Mouse (Mus musculus): ENCODE results near the gene Aurkaip1. TPM values are rescaled to one million over a fixed set of nuclear protein-coding genes. Genes with fewer than 3 reads are reported as not detected.
"Not testable (repeated sequence)": the region's sequence is repeated elsewhere in the genome, so short reads cannot be mapped to it uniquely, and the experiment has no call there.

Gene Aurkaip1
- polyA plus RNA-seq (2014; fragmentation: Nextera tagmentation; extraction: Ambion mirVana): 118 and 129 TPM in 2 replicates

DNA sequence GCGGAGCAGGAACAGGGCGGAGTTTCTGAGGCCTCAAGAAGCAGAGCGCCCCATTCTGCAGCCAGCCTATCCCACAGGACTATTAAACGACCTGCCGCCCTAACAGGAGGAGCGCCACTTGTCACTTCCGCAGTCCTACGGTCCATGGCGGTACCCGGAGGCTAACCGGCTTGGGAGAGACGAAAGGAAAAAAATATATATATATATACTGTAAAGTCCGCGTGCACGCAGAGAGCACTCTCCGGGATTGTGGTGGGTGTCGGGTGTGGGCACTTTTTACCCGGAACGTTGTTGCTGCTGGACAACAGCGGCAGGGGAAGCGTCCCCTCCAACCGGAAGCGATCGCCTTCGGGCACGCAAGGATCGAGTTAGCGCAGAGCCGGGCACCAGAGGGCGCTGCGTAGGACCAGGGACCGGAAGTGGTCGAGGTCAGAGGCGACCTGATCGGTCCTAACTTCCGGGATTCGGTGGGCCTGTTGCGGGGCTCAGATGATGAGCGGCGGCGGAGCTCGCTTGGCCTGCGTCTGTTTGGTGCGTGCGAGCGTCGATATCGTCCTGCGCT, at the start of gene Aurkaip1:
Aurkaip1 (plus strand) TSS at position 68 of the 562 bp plus-strand sequence.
- H3K4me3 ChIP-seq (replicated peaks; ENCODE audit: low read depth, low read length): peak within 1 kb of the TSS; percentile 76
- peaks cover 9% of the 10 kb centered on the region for H3K4me1 ChIP-seq (ENCODE audit: control insufficient read depth, insufficient read depth, low read length)
- H3K9ac ChIP-seq (replicated peaks; ENCODE audit: low read length): peak within 1 kb of the TSS; percentile 82

GRCm38 (mm10) chr4:155783486-155784080, 47.5 kb upstream of the Aurkaip1 start:
- 38% methylated on average over 16 of the region's 16 CpGs for WGBS
- DNase-seq: peak; percentile 39

More for the DNA sequence above, at the start of gene Aurkaip1:
- peak within 1 kb of the TSS; percentile 84 for H3K27ac ChIP-seq (replicated peaks; ENCODE audit: low read depth, low read length)
- no peaks in the 10 kb centered on the region for H3K9me3 ChIP-seq (ENCODE audit: control insufficient read depth, low read length)
- H3K4me2 ChIP-seq (ENCODE audit: low read length): peak within 1 kb of the TSS; percentile 99
- under 1% methylated on average over 49 of the region's 49 CpGs for WGBS
- peak; percentile 98 for DNase-seq
- H3K27me3 ChIP-seq (ENCODE audit: control insufficient read depth, insufficient read depth, low read length): no peaks in the 10 kb centered on the region
- peak; percentile 91 for ATAC-seq (ENCODE audit: low FRiP score, low TSS enrichment)
- peaks cover 25% of the 10 kb centered on the region for H3K36me3 ChIP-seq (ENCODE audit: control insufficient read depth, insufficient read depth, low read length)

DNA sequence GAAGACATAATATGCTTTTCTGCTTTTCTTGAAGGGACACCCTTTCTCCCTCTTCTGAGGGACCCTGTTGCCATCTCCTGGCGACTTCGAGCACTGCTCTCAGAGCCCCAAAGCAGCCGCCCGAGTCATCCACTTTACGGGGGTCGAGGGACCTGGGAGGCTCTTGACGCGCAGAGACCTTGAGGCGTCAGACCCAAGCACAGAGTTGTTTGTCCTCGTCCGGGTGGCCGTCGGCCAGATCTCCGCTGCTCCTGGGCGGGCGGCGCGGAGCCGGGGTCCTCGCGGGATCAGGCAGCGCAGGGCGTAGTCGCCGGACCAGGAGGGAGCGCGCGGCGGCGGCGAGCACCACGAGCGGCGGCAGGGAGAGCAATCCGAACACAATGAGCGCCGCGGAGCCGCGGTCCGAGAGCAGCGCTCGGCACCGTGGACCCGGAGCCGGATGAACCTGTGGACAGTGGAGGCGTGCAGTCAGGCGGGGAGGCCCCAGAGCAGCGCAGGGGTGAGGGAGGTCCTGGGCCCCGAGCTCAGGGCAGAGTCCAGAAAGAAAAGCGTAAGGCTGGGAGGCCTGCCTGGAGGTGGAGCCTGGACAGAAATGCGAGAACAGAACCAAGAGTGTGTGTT, 46.9 kb upstream of the Aurkaip1 start:
- DNase-seq (peak; percentile 90), ATAC-seq (ENCODE audit: low FRiP score, low TSS enrichment) (peak; percentile 86)
- H3K9me3 ChIP-seq (ENCODE audit: control insufficient read depth, low read length): no peaks in the 10 kb centered on the region
- peak overlapping the region; percentile 69 for H3K4me2 ChIP-seq (ENCODE audit: low read length)
- under 1% methylated on average over 52 of the region's 52 CpGs for WGBS
- H3K4me3 ChIP-seq (replicated peaks; ENCODE audit: low read depth, low read length): peak overlapping the region; percentile 61
- peak overlapping the region; percentile 92 for H3K27ac ChIP-seq (replicated peaks; ENCODE audit: low read depth, low read length)
- H3K4me1 ChIP-seq (ENCODE audit: control insufficient read depth, insufficient read depth, low read length): no peaks in the 10 kb centered on the region; the same call in 1 of the 2 replicates
- no peaks in the 10 kb centered on the region for H3K36me3 ChIP-seq (ENCODE audit: control insufficient read depth, insufficient read depth, low read length)
- peak overlapping the region; percentile 82 for H3K9ac ChIP-seq (replicated peaks; ENCODE audit: low read length)
- no peaks in the 10 kb centered on the region for H3K27me3 ChIP-seq (ENCODE audit: control insufficient read depth, insufficient read depth, low read length)

More at GRCm38 (mm10) chr4:155783486-155784080, 47.5 kb upstream of the Aurkaip1 start:
- no peak; the same call in 1 of the 2 replicates for ATAC-seq (ENCODE audit: low FRiP score, low TSS enrichment)
- peak overlapping the region; percentile 92 for H3K27ac ChIP-seq (replicated peaks; ENCODE audit: low read depth, low read length)
- peak overlapping the region; percentile 82 for H3K9ac ChIP-seq (replicated peaks; ENCODE audit: low read length)
- H3K4me3 ChIP-seq (replicated peaks; ENCODE audit: low read depth, low read length): peak overlapping the region; percentile 61
- no peaks in the 10 kb centered on the region for H3K27me3 ChIP-seq (ENCODE audit: control insufficient read depth, insufficient read depth, low read length)
- H3K9me3 ChIP-seq (ENCODE audit: control insufficient read depth, low read length): no peaks in the 10 kb centered on the region
- H3K36me3 ChIP-seq (ENCODE audit: control insufficient read depth, insufficient read depth, low read length): no peaks in the 10 kb centered on the region
- no peaks in the 10 kb centered on the region; the same call in 1 of the 2 replicates for H3K4me1 ChIP-seq (ENCODE audit: control insufficient read depth, insufficient read depth, low read length)
- H3K4me2 ChIP-seq (ENCODE audit: low read length): peak overlapping the region; percentile 69

GRCm38 (mm10) chr4:155785246-155785645, 45.8 kb upstream of the Aurkaip1 start:
- Histone ChIP-seq H3K4me2 (ENCODE audit: low read length) (no peak overlapping the region), H3K27me3 (ENCODE audit: control insufficient read depth, insufficient read depth, low read length) (no peaks in the 10 kb centered on the region), H3K36me3 (ENCODE audit: control insufficient read depth, insufficient read depth, low read length) (no peaks in the 10 kb centered on the region), H3K9ac (replicated peaks; ENCODE audit: low read length) (no peak overlapping the region), H3K4me3 (replicated peaks; ENCODE audit: low read depth, low read length) (no peak overlapping the region), H3K4me1 (ENCODE audit: control insufficient read depth, insufficient read depth, low read length) (no peaks in the 10 kb centered on the region; the same call in 1 of the 2 replicates), H3K27ac (replicated peaks; ENCODE audit: low read depth, low read length) (peak overlapping the region; percentile 20; the same call in 1 of the 2 replicates), H3K9me3 (ENCODE audit: control insufficient read depth, low read length) (no peaks in the 10 kb centered on the region)
- ATAC-seq (ENCODE audit: low FRiP score, low TSS enrichment) (no peak), DNase-seq (no peak)
- 78% methylated on average over 10 of the region's 10 CpGs for WGBS

- WGBS: 69% methylated on average over 5 of the region's 5 CpGs
- Histone ChIP-seq H3K36me3 (ENCODE audit: control insufficient read depth, insufficient read depth, low read length) (no peaks in the 10 kb centered on the region), H3K9me3 (ENCODE audit: control insufficient read depth, low read length) (no peaks in the 10 kb centered on the region), H3K4me2 (ENCODE audit: low read length) (peak within 1 kb of the TSS; percentile 69), H3K4me3 (replicated peaks; ENCODE audit: low read depth, low read length) (peak within 1 kb of the TSS; percentile 61), H3K27ac (replicated peaks; ENCODE audit: low read depth, low read length) (peak within 1 kb of the TSS; percentile 20; the same call in 1 of the 2 replicates), H3K9ac (replicated peaks; ENCODE audit: low read length) (peak within 1 kb of the TSS; percentile 82; the same call in 1 of the 2 replicates), H3K4me1 (ENCODE audit: control insufficient read depth, insufficient read depth, low read length) (no peaks in the 10 kb centered on the region; the same call in 1 of the 2 replicates), H3K27me3 (ENCODE audit: control insufficient read depth, insufficient read depth, low read length) (no peaks in the 10 kb centered on the region)
- ATAC-seq (ENCODE audit: low FRiP score, low TSS enrichment) (no peak), DNase-seq (no peak)
Observed at GRCm38 (mm10) chr4:155785819-155786218, 45.3 kb upstream of the Aurkaip1 start, which contains the start of gene Tmem88b. Gene Tmem88b, minus strand, starts transcription at chr4:155785874.

GRCm38 (mm10) chr4:155788300-155788699, 42.8 kb upstream of the Aurkaip1 start:
- Histone ChIP-seq H3K4me2 (ENCODE audit: low read length) (no peak overlapping the region), H3K4me3 (replicated peaks; ENCODE audit: low read depth, low read length) (no peak overlapping the region), H3K27me3 (ENCODE audit: control insufficient read depth, insufficient read depth, low read length) (no peaks in the 10 kb centered on the region), H3K9ac (replicated peaks; ENCODE audit: low read length) (no peak overlapping the region), H3K9me3 (ENCODE audit: control insufficient read depth, low read length) (no peaks in the 10 kb centered on the region), H3K36me3 (ENCODE audit: control insufficient read depth, insufficient read depth, low read length) (no peaks in the 10 kb centered on the region), H3K4me1 (ENCODE audit: control insufficient read depth, insufficient read depth, low read length) (no peaks in the 10 kb centered on the region; the same call in 1 of the 2 replicates), H3K27ac (replicated peaks; ENCODE audit: low read depth, low read length) (no peak overlapping the region)
- ATAC-seq (ENCODE audit: low FRiP score, low TSS enrichment) (no peak), DNase-seq (no peak)
- WGBS: 78% methylated on average over 3 of the region's 3 CpGs

DNA sequence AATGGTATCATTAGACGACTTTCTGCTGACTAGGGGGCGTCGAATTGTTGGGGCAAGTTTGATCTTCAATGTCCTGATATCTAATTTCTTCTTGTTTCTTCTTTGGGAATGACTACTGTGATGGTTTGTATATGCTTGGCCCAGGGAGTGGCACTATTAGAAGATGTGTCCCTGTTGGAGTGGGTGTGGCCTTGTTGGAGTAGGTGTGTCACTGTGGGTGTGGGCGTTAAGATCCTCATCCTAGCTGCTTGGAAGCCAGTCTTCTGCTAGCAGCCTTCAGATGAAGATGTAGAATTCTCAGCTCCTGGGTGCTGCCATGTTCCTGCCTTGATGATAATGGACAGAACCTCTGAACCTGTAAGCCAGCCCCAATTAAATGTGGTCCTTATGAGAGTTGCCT, 42.2 kb upstream of the Aurkaip1 start:
- not testable (repeated sequence) for H3K4me3 ChIP-seq (replicated peaks; ENCODE audit: low read depth, low read length); H3K27ac ChIP-seq (replicated peaks; ENCODE audit: low read depth, low read length); H3K36me3 ChIP-seq (ENCODE audit: control insufficient read depth, insufficient read depth, low read length); H3K4me1 ChIP-seq (ENCODE audit: control insufficient read depth, insufficient read depth, low read length); H3K27me3 ChIP-seq (ENCODE audit: control insufficient read depth, insufficient read depth, low read length); H3K9ac ChIP-seq (replicated peaks; ENCODE audit: low read length); H3K9me3 ChIP-seq (ENCODE audit: control insufficient read depth, low read length); ATAC-seq (ENCODE audit: low FRiP score, low TSS enrichment); DNase-seq; H3K4me2 ChIP-seq (ENCODE audit: low read length)
- WGBS: 87% methylated on average over 4 of the region's 4 CpGs

GRCm38 (mm10) chr4:155790021-155790489, 41.0 kb upstream of the Aurkaip1 start, which contains the start of gene Ankrd65:
Gene Ankrd65, plus strand, starts transcription at chr4:155790439.
- ATAC-seq (ENCODE audit: low FRiP score, low TSS enrichment): no peak
- no peak for DNase-seq
- H3K27me3 ChIP-seq (ENCODE audit: control insufficient read depth, insufficient read depth, low read length): no peaks in the 10 kb centered on the region
- 77% methylated on average over 3 of the region's 3 CpGs for WGBS
- H3K4me2 ChIP-seq (ENCODE audit: low read length): no peak within 1 kb of the TSS
- no peak within 1 kb of the TSS for H3K4me3 ChIP-seq (replicated peaks; ENCODE audit: low read depth, low read length)
- H3K27ac ChIP-seq (replicated peaks; ENCODE audit: low read depth, low read length): no peak within 1 kb of the TSS
- H3K36me3 ChIP-seq (ENCODE audit: control insufficient read depth, insufficient read depth, low read length): no peaks in the 10 kb centered on the region
- H3K9me3 ChIP-seq (ENCODE audit: control insufficient read depth, low read length): no peaks in the 10 kb centered on the region
- H3K9ac ChIP-seq (replicated peaks; ENCODE audit: low read length): no peak within 1 kb of the TSS
- no peaks in the 10 kb centered on the region for H3K4me1 ChIP-seq (ENCODE audit: control insufficient read depth, insufficient read depth, low read length)

Measured in midbrain, embryonic 14.5 days (tissue).